Mouse (Mus musculus) C2C12 (cell line): ENCODE data around the gene Stx4a.

Experiments used
- CEBPB ChIP-seq: IDR thresholded peaks from one replicate; pipeline ENCODE4 v1.6.1; 2011; ENCODE audit warnings: low read depth, mild to moderate bottlenecking, control low read depth, moderate library complexity
- CTCF ChIP-seq: IDR thresholded peaks from one replicate; pipeline ENCODE4 v1.5.1; 2011; ENCODE audit not compliant: control insufficient read depth, insufficient read depth, insufficient read length
- MAX ChIP-seq: IDR thresholded peaks from one replicate; pipeline ENCODE4 v1.6.1; 2011; ENCODE audit warnings: mild to moderate bottlenecking, control low read depth
- USF1 ChIP-seq: IDR thresholded peaks from one replicate; pipeline ENCODE4 v1.6.1; 2011; ENCODE audit warnings: low read depth, mild to moderate bottlenecking, control low read depth, moderate library complexity

- TF ChIP-seq CEBPB (no peak), CTCF (no peak), USF1 (no peak), MAX (no peak)
Measured at GRCm38 (mm10) chr7:127866434-127866833, 42.3 kb downstream of the Stx4a start.
